Mouse (Mus musculus) layer of hippocampus, adult 11-12 months (tissue): ENCODE results near the gene Sgcd.

Experiments
- DNase-seq: peaks from one replicate; pipeline ENCODE4 v3.0.0; 2022; ENCODE audit warnings: low spot score

Sgcd gene

DNA sequence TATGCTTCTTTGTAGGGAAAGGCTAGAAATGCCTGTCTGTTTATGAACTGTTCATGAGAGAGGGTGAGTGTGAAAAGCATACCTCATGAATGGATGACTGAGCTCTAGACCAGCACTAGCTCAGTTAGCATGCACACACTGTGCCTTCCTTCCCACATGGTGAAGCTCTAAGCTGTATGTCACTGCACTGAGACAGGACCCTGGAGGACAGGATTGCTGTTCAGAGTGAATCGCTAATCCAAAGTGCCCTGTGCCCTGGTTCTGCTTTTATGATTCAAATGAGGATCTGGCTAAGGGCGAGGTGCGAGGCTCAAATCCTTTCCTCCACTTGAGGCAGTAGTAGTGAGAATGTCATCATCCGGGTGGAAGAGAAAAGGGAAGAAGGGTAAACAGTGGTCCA, 712.2 kb downstream of the Sgcd start:
- DNase-seq: no peak

DNA sequence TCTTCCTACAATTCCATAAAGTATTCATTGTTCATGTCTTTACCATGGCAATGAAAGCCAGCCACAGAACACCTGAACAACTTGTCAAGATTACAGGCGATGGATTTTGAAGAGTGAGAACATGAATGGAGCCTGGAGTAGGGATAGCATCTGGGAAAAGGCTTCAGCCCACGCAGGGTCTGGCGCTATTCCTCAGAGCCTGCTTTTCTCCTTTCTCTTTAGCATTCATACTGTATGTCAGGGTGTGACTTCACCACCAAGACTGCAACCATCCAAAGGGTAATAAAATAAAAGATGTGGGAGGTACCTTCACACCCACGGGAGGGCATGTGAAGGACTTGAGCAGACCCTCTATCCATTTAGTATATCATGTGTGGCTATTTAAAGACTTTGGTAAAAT, 720.2 kb downstream of the Sgcd start:
- DNase-seq: peak; percentile 18

DNA sequence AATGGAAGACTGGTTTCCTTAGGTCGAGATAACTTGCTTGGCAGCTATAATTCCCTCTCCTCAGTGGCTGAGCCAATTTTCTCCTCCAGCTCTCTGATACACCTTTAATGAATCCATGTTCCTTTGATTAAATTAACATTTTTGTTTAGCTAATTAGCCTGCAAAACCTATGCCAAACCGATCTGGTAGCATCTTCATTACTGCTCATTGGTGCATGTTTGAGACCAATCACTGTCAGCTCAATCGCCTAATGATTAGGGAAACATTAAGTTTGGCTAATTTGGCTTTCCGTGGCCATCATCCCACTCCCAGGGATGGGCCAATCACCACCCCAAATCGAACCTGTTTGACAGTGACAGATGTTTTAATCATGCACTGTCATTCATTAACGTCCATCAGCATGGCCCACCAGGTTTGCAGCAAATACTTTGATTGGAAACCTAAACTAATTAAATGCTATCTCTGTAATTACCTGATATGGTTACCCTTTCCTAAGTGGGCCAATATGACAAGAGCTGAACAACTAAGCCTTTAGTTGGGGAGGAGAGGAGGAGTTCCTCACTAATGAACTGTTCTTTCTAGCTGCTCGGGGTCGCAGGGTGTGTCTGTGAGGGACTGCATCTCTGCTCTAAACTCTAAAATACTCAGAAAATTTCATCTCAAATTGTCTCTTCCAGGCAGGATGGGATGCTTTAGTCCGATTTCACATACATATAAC, 724.3 kb downstream of the Sgcd start:
- no peak for DNase-seq

DNA sequence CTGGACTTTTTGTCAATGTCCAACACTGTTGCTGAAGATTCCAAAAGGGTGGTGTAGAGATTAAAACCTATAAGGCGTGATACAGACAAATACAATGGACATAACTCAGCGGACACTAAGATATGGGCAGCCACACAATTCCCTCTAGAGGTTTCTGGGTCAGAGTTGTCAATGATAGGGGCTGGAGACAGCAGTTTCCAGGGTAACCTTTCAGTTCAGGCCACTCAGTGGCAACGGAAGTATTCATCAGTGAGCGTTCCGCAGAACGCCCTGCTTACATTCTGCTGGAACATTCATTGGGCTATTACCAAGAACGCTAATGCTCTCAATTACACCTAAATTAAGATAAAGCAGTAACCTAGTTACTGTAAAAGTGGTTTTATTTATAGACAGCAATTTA, 738.5 kb downstream of the Sgcd start:
- no peak for DNase-seq

DNA sequence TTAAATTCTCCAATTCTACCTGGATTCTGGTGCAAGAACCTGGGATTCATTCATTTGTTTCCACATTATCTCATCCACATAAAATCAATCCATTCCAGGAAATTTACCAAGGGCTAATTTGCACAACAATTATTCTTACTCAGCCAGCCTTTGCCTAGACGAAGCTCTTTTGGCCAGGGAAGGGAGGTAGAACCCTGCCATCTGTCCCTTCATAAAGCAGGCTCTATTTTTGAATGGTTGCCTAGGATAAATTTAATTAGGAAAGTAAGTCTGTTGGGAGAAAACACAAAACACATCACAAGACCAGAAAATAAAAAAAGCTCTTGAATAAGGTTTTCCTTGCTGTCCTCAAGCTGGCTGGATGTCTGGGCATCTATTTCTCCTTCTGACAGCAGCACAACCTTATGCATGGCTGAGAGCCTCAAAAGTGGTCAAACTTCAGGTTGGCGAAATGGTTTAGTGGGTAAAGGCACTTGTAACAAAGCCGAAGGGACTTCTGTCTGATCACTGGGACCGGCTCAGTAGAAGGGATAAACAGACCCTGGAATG, 740.4 kb downstream of the Sgcd start:
- peak; percentile 8 for DNase-seq

DNA sequence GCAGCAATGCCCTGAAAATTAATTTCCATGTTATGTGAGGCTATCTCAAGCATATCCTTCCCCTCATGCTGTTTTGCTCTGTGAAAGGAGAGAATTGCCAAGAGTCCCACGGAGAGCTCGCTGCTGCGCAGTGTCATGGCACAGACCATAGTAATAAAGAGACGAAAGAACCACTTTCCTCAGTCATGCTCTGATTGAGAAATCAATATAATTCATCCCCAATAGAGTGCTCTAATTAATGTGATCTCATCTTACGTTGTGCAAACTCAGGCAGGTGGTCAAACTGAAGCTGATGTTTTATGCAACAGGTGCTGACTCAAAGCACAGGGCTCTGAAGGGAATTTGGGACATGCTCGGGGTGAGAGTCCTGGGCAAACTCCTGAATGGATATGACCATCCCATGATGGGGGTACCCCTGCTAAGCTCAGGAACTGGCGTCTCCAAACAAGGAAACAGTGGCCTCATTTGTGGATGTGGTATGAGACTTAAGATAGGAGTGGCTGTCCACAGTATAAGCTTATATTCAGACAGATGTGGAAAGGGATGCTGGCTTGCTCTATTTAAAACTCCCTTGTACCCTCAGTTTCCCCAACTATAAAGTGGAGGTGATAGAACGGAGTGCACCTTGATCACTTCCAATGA, 740.9 kb downstream of the Sgcd start:
- no peak for DNase-seq

DNA sequence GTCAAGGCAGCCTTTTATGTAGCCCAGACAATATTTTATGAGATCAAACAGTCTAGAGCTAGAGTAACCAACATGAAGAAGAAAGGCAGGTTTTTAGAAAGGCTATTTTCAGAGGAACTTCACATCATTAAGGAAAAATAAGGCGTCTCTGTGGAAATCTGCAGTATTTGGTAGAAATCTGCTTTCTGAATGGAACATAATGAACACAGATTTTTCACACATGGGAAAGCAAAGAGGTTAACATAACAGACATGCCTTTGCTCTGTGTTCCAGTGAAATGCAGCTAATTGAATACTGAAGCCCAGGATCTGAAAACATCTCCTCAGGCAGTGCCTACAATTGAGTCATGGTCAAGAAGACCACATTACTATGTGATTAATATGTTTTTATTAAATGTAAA, 746.4 kb downstream of the Sgcd start:
- DNase-seq: no peak

DNA sequence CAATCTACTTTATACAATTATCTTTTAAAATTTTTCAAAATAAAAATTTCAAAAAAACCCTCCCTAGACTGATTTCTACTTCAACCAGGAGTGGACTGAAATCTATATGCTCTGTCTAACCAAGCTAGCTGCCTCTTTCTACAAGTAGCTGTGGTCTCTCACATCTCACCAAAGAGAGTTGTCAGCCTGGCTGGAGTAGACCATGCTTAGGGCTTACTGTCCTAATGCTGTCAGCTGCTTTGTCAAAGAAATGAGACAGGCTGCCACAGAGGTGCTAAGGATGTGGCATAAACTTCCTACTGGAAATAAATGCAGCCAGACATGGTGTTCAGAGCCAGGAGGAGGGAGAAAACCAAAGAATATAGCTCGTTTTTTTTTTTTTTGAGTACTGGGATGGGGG, 760.5 kb downstream of the Sgcd start:
- no peak for DNase-seq

DNA sequence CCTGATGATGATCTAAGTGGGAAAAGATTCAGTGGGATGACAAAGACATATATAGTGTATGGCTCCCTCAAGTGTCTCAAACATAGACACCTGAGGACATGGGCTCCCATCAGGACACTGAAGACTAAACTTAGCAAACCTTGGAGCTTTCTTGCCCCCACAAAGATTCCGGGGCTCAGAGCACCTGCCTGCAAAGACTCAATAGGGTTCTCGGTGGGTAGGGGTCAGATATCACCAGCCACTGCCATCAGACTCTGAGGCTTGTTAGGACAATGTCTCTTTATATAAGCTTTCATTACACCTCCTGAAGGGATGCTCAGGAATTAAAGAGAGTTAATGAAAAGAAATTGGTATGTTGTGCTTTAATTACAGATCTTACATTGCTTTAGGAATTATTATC, 764.6 kb downstream of the Sgcd start:
- no peak for DNase-seq

DNA sequence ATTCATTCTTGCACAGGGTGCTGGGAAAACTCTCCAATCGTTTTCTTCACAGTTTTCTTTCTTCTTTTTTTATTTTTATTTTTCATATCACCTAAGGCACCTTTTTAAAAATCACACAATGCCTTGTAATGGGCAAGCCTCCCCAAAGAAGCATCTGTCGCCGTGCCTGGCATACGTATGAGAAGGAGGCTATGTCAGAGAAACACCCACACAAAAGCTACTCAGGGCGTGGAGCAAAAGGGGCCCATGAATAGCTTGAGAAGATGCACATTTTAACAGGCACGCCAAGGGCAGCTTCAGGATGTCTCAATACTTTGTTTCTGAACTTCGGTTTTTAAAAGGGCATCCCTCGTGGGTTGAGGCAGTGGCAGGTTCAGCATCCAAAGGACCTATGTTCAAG, 777.2 kb downstream of the Sgcd start:
- no peak for DNase-seq

DNA sequence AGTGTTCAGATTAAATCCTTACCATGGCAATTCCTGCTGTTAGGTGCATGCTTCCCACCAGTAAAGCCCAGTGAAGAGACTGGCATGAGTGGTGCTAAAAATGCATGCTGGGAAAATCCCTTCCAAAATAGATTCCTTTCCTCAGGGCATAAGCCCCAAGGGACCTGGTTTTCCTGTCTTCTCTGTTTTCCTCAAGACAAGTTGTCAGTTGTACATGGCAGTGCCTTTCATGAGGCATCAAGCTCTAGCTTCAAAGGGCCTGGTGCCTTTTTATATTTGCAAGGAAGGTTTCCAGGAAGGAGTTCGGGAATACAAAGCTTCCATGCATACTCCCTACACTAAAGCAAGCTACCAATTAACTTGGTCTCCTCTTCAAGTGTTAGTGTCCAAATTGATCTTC, 782.3 kb downstream of the Sgcd start:
- DNase-seq: no peak

DNA sequence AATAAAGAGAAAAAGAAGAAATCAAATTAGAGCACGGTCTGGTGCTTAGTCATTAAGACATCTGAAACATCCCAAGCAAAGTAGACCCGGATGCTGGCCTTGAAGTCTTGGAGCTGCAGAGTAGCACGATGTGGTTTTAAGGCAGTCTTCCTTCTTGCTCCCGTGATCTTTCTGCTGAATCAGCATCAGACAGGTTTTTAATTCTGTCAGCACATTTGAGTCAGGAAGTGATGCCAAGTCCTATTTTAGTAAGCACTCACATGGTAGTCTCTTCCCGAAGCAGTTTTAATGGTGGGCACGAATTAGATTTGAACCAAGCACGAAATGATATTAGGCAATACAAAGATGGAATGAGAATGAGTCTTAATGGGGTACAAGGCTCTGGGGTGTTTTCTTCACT, 789.7 kb downstream of the Sgcd start:
- DNase-seq: no peak

DNA sequence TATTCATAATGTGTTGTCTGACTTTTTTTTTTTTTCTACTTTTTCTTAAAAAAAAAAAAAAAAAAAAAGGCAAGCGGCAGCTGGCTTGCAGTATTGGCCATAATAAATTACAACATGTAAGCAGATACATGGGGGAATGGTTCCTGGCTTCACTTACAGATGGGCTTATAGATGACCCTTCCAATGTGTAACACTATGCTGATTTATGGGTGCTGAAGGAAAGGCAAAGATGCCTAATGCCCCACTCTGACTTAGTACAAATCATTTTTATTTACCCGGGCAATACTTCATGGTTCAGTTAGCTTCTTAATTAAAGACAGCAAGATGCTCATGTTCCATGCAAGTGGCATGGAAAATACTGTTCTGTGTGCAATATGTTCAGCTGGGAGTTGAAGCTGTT, 800.2 kb downstream of the Sgcd start:
- no peak for DNase-seq

DNA sequence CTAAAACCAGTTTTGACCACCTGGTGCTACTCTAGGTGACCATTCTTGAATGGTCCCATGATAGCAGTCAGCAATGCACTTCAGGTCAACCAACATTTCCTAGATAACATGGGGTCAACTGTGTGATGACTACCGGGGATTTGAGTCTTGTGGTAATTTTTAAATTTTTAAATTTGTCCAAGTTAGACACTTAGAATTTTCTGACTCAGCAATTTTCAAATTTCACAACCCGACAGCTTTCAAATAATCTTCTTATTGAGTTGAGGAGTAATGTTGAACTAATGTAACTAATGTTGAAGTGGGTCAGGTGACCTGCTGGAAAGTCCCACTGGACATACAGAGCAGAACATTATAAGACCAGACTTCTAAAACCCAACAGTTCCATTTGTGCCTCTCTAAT, 813.8 kb downstream of the Sgcd start:
- no peak for DNase-seq

DNA sequence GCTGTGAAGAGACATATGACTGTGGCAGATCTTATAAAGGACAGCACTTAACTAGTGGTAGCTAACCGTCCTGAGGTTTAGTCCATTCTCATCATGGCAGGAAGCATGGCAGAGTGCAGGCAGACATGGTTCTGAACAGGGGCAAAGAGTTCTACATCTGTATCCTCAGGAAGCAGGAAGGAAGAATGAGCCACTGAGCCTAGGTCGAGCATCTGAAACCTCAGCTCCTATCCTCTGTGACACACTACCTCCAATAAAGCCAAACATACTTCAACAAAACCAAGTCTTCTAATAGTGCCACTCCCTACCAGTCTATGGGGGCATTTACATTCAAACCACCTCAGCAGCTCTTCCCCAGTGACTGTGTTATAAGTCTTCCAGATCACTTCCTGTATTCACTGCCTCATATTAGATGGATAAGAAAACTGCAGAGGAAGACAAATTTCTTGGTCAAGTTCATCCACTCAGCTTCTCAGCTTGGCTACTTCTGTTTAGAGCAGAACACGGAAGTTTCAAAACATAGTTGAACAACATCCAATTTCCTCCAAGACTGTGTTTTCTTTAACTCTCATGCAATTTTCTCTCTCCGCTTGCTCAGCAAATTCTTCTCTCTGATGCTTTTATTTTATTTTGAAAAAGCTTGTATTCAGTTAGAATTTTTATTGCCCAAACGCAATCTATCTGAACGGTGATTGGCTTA, 817.7 kb downstream of the Sgcd start:
- no peak for DNase-seq

DNA sequence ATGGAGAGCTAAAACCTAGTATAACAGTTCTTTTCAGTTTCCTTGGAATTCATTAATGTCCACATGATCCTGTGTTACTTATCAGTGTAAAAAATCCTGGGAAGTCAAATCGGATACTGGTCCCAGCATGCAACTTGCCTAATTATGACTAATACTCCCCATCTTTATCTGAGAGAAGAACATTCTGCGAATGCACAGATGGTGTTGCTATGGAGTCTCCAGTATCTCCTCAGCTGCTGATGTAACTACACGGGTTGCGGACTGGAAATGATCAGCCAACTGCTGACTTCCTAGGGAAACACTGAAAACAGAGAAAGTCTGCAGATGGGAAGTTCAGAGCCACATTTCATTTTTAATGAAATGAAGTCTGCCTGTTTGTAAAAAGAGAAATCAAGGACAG, 821.4 kb downstream of the Sgcd start:
- DNase-seq: peak; percentile 73

DNA sequence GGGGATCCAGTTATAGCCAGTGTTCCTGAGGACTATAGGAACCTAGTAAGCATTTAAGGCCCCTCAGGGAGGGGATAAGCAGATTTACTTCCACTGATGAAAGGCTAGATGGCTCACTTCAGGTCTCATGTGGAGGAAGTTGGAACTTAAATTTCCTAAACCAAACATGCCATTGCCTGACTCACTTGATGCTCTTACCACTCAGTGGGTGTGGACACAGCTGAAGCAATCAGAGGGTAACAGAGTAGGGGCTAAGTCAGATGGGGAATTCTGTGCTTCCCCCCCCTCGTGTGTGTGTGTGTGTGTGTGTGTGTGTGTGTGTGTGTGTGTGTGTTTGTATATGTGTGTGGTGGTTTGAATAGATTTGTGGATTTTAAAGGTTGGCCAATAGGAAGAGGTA, 830.7 kb downstream of the Sgcd start:
- no peak for DNase-seq

DNA sequence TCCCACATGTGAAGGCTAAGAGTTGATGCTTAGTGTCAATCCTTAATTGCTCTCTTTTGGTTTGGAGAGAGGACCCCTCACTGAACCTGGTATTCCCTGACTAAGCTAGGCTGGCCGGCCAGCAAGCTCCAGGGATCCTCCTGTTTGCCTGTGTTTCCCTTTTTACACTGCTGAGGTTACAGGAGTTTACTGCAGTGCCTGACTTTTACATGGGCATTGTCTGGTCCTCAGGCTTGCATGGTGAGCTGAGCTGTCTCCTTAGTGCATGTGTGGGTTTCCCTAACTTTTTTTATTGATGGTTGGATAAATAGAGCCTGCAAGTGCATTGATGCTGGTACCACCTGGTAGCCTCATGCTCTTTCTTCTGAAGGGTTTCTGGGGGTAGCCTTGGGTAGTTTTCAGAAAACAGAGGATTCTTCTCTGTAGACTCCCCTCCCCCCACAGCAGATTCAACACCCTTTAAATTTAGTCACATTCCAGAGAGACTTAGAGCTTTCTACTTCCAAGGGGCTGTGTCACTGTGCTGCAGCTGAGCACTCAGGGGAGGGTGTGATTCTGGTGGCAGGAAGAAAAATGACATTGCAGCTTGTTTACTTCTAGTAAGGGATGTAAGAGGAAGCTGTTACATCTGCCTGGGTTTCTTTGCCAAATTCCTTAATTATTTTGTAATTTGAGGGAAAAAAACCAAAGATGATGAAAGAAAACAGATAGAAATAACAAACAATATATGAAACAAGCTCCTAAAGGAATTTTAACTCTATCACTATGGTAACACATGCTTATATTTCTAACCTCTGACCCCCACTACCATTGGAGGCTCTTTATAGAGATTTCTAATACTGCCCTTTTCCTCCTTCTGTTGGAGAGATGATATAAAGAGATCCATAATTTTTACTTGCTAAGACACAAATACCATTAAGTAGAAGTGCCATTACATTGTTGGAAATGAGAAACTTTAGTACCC, 831.8 kb downstream of the Sgcd start:
- no peak for DNase-seq

DNA sequence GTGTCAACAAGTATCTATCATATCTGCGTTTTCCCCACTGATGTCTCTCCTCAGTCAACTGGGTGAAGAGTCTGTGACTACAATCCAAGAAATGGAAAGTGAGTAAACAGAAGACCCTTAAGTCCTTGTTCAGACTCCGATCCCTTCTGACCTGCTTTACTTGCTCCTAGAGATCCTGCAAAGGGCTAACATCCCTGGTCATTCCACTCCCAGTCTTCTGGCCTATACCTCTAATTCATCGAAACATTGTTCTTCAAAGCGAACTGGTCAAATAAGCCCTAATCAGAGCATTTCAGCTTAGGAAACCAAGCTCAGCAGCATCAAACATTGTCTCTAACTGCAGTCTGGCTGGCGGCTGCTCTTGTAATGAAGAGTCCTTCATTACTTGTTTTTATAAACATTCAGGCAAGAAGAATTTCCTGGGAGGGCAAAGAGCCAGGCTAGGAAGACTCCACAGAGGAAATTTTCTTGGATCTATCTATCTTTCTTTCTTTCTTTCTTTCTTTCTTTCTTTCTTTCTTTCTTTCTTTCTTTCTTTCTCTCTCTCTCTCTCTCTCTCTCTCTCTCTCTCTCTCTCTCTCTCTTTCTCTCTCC, 833.8 kb downstream of the Sgcd start:
- no peak for DNase-seq

DNA sequence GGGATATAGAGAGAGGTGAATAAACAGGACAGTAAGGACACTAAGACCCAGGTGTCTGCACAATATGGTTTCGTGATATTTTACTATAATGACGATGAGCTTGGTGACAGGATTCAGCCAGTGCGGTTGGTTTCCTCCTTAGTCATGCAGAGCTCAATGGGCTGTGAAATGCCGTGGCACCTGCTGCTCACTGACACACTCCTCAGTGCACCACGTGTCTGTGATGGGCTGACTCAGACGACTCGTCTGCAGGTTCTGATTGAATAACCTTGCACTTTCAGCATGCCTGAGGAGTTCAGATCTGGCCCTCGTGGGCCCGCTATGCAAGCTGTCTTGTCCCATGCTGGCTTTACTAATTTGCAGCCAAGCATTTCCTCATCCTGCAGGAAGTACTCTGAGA, 839.2 kb downstream of the Sgcd start:
- no peak for DNase-seq

DNA sequence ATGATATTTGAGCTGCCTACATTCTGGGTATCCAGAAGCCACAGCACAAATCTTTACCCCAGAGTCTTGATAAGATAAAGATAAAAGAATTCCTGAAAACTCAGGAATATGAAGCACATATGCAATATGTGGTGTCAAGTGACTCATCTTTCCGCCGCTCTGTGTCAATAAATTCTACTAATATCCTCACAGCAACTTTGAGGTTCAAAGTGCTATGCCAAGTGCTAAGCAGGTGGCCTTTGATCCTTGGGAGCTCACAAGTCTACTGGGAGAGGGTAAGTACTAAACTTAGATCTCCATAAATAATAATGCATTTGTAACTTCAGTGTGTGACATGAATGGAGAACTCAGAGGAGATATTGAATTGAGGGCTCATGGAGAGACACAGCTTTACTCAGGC, 848.9 kb downstream of the Sgcd start:
- DNase-seq: no peak

DNA sequence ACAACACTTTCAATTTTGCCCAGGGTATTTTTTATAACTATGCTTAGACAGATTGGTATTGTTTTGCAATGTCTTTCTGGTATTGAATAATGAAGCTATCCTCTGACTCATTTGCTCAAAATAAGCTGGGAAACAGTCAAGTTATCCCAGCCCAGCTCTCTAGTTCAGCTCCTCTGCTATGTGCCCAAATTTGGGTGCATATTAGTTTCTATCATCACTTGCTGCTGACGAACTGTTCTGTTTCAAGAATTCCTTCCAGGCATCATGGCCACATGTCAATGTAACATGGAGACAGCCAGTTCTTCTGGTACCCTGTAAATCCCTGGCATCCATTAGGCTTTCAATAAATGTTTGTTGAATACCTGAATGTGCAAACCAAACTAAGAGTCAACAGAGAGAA, 849.5 kb downstream of the Sgcd start:
- no peak for DNase-seq
